Mouse (Mus musculus): ENCODE data around the gene Ugdh. TPM values are rescaled to one million over a fixed set of nuclear protein-coding genes. Genes with fewer than 3 reads are reported as not detected.
A peak's percentile ranks its signal among the peaks of the same experiment; 100 is the strongest.

Ugdh gene
- polyA plus RNA-seq, 1 experiment from 2014 or later: 93.6 TPM

DNA sequence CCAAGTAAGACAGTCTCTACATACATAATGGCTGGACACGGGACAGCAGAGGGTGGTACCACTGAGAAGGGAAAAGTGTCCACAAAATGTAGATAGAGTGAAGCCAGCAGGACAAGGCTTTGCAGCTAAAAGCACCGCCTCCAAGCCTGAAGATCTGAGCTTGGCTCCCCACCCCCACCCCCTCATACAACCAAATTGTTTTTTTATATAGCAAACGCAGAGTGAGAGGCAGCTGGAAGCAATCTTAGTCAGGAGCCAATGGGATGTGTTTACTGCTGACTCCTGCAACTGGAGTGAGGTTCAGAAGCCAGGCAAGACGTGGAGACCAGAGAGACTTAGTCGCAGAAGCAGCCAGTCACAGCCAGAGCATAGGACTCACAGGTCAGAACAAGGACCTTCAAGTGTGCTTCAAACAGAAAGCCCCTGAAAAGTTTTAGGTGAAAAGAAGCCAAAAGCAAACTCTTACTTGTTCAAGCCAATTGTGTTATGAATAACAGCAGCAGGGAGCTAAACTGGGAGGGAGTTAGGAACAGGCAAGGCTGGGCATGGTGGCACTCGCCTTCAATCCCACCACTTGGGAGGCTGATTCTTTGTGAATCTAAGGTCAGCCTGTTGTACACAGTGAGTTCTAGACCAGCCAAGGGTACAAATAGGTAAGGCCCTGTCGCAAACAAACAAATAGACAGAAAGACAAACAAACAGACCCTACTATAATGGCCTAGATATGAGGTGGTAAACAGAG is 21.5 kb upstream of the Ugdh start:
- H3K36me3 ChIP-seq: peaks cover 25% of the 10 kb centered on the region
- no peak overlapping the region for H3K4me2 ChIP-seq (replicated peaks)
- no peak for ATAC-seq (ENCODE audit: low FRiP score)
- H3K4me1 ChIP-seq: no peaks in the 10 kb centered on the region
- no peaks in the 10 kb centered on the region for H3K9me3 ChIP-seq (replicated peaks)
- H3K27me3 ChIP-seq: no peaks in the 10 kb centered on the region
- H3K27ac ChIP-seq: no peak overlapping the region
- 65% methylated on average over 7 of the region's 7 CpGs for WGBS
- no peak overlapping the region for H3K9ac ChIP-seq
- no peak overlapping the region for H3K4me3 ChIP-seq

GRCm38 (mm10) chr5:65454771-65455170 is 19.0 kb upstream of the Ugdh start:
- H3K27me3 ChIP-seq: no peaks in the 10 kb centered on the region
- ATAC-seq (ENCODE audit: low FRiP score): no peak
- H3K36me3 ChIP-seq: peaks cover 26% of the 10 kb centered on the region
- no peak overlapping the region for H3K27ac ChIP-seq
- H3K4me2 ChIP-seq (replicated peaks): no peak overlapping the region
- WGBS: 77% methylated on average over 5 of the region's 5 CpGs
- H3K4me3 ChIP-seq: no peak overlapping the region
- no peaks in the 10 kb centered on the region for H3K4me1 ChIP-seq
- H3K9ac ChIP-seq: no peak overlapping the region
- no peaks in the 10 kb centered on the region for H3K9me3 ChIP-seq (replicated peaks)

GRCm38 (mm10) chr5:65448941-65449340 is 13.2 kb upstream of the Ugdh start:
- Histone ChIP-seq H3K4me1 (no peaks in the 10 kb centered on the region), H3K9ac (no peak overlapping the region), H3K27me3 (no peaks in the 10 kb centered on the region), H3K27ac (no peak overlapping the region), H3K4me3 (no peak overlapping the region), H3K36me3 (peaks cover 23% of the 10 kb centered on the region), H3K9me3 (replicated peaks) (no peaks in the 10 kb centered on the region), H3K4me2 (replicated peaks) (no peak overlapping the region)
- WGBS: 79% methylated on average over 4 of the region's 4 CpGs
- ATAC-seq (ENCODE audit: low FRiP score): no peak

DNA sequence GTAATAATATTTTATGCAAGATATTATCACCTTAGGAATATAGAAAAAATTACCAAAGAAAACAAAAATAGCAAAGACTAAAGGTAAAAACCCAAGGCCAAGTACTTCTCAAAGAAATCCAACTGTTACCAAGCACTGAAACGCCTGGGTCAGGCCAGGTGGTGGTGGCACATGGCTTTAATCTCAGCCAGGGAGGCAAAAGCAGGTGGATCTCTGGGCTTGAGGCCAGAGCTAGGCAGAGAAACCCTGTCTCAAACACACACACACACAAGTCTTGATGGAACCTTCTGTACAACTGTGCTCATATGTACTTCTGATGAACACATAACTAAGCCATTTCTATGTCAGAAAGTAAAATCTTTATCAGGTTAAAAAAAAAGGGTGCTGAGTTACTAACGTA is 12.1 kb upstream of the Ugdh start:
- 77% methylated on average over 2 of the region's 2 CpGs for WGBS
- Histone ChIP-seq H3K27ac (no peak overlapping the region), H3K27me3 (no peaks in the 10 kb centered on the region), H3K4me2 (replicated peaks) (no peak overlapping the region), H3K9ac (no peak overlapping the region), H3K4me3 (no peak overlapping the region), H3K9me3 (replicated peaks) (no peaks in the 10 kb centered on the region), H3K36me3 (peaks cover 23% of the 10 kb centered on the region), H3K4me1 (no peaks in the 10 kb centered on the region)
- ATAC-seq (ENCODE audit: low FRiP score): no peak

GRCm38 (mm10) chr5:65446756-65447155 is 11.0 kb upstream of the Ugdh start:
- no peak for ATAC-seq (ENCODE audit: low FRiP score)
- Histone ChIP-seq H3K4me3 (no peak overlapping the region), H3K27me3 (no peaks in the 10 kb centered on the region), H3K9me3 (replicated peaks) (no peaks in the 10 kb centered on the region), H3K9ac (no peak overlapping the region), H3K27ac (no peak overlapping the region), H3K36me3 (peaks cover 18% of the 10 kb centered on the region), H3K4me1 (no peaks in the 10 kb centered on the region), H3K4me2 (replicated peaks) (no peak overlapping the region)
- WGBS: 85% methylated on average over 2 of the region's 2 CpGs

GRCm38 (mm10) chr5:65444981-65445380 is 9.2 kb upstream of the Ugdh start:
- Histone ChIP-seq H3K4me1 (no peaks in the 10 kb centered on the region), H3K27me3 (no peaks in the 10 kb centered on the region), H3K9me3 (replicated peaks) (no peaks in the 10 kb centered on the region), H3K4me3 (no peak overlapping the region), H3K9ac (no peak overlapping the region), H3K36me3 (peaks cover 12% of the 10 kb centered on the region), H3K27ac (no peak overlapping the region), H3K4me2 (replicated peaks) (no peak overlapping the region)
- no peak for ATAC-seq (ENCODE audit: low FRiP score)
- 62% methylated on average over 5 of the region's 6 CpGs for WGBS

GRCm38 (mm10) chr5:65438041-65438440 is 2.3 kb upstream of the Ugdh start:
- no peak overlapping the region for H3K4me3 ChIP-seq
- ATAC-seq (ENCODE audit: low FRiP score): no peak
- no peak overlapping the region for H3K27ac ChIP-seq
- no peak overlapping the region for H3K4me2 ChIP-seq (replicated peaks)
- H3K9ac ChIP-seq: no peak overlapping the region
- no peaks in the 10 kb centered on the region for H3K9me3 ChIP-seq (replicated peaks)
- peaks cover 13% of the 10 kb centered on the region; the same call in 1 of the 2 replicates for H3K4me1 ChIP-seq
- no peaks in the 10 kb centered on the region for H3K36me3 ChIP-seq
- H3K27me3 ChIP-seq: no peaks in the 10 kb centered on the region

DNA sequence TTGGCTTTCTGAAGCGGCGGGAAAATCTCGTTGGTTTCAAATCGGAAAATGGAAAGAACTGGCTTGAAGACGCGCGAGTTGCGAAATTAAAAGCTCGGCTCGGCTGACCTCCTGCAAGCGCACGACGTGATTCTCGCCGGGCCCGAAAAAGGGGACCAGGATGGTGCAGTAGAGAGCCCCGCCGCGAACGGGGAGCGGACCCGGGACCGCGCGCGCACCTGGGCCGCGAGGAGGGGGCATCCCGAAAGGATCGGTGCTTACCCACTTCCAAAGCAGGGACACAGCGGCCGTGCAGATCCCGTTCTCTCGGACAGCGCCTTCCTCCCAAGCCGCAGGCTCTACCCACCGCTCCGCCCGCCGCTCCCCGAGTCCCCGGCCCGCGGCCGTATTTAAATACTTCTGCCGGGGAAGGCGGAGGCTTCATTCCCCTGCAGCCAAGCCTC is 365 bp downstream of the Ugdh start:
- peak; percentile 84 for ATAC-seq (ENCODE audit: low FRiP score)
- no peaks in the 10 kb centered on the region for H3K27me3 ChIP-seq
- no peaks in the 10 kb centered on the region for H3K9me3 ChIP-seq (replicated peaks)
- WGBS: 0% methylated on average over 42 of the region's 47 CpGs
- peak overlapping the region; percentile 89 for H3K9ac ChIP-seq
- H3K36me3 ChIP-seq: peaks cover under 1% of the 10 kb centered on the region; the same call in 1 of the 2 replicates
- H3K4me2 ChIP-seq (replicated peaks): peak overlapping the region; percentile 67
- H3K27ac ChIP-seq: peak overlapping the region; percentile 72
- H3K4me1 ChIP-seq: peaks cover 13% of the 10 kb centered on the region; the same call in 1 of the 2 replicates
- H3K4me3 ChIP-seq: peak overlapping the region; percentile 78

DNA sequence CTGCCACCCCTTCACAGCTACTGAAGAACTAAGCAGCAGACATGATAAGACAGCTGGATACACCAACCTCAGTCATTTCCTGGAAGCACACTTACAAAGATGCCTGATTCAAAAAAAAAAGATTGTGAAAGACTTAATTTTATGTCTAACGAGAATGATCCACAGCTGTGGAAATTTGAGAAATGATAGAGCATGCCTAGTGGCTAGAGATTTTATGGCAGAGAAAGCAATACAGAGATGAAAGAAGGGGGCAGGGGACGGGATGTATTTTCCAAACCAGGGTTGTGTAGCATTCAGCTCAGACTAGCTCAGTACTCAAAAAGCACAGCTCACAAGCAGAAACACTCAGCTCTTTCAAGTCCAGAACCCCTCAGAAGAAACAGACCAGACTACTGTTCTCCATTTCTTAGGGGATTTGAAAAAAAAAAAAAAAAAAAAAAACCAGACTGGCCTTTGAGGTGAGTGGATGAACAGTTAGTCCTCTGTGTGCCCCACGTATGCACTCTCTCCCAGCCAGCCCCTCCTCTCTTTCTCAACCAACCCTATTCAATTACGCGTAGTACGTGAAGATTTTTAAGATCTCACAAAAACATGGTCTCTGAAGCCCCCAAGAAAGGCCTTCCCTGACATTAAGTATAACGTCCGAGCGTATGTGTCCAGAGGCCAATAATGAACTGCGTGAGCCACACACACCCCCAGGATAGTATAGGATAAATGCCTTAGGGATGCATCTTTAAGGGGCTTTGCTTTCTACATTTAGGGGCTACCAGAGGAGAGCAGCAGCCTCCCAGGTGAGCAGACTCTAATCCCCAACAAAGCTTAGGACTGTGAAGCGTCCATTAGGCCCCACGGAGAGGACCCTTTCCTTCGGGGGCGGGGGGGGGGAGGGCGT is 1.0 kb downstream of the Ugdh start:
- Histone ChIP-seq H3K9me3 (replicated peaks) (no peaks in the 10 kb centered on the region), H3K27me3 (no peaks in the 10 kb centered on the region), H3K4me1 (peaks cover 13% of the 10 kb centered on the region; the same call in 1 of the 2 replicates), H3K36me3 (peaks cover 4% of the 10 kb centered on the region; the same call in 1 of the 2 replicates), H3K4me3 (peak overlapping the region; percentile 78), H3K4me2 (replicated peaks) (peak overlapping the region; percentile 67), H3K27ac (peak overlapping the region; percentile 72), H3K9ac (peak overlapping the region; percentile 89)
- WGBS: 5% methylated on average over 15 of the region's 15 CpGs
- ATAC-seq (ENCODE audit: low FRiP score): no peak

DNA sequence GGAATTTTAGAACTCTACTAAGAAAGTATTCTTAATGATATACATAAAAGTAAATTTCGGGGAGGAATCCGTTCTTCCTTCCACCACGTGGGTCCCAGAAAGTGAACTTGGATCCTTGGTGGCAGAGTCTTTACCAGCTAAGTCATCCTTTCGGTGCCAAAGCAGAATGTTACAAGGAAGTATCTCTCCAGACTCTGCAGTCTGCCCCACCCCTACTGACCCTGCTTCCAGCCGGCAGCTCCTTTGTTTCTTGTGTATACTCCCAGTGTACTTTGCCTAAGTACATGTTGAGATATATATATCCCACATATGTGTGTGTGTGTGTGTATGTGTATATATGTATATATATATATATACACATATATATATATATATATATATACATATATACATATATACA is 6.3 kb downstream of the Ugdh start:
- H3K4me1 ChIP-seq: peaks cover 5% of the 10 kb centered on the region; the same call in 1 of the 2 replicates
- 89% methylated on average over 5 of the region's 5 CpGs for WGBS
- H3K27me3 ChIP-seq: no peaks in the 10 kb centered on the region
- H3K9me3 ChIP-seq (replicated peaks): no peaks in the 10 kb centered on the region
- H3K4me3 ChIP-seq: no peak overlapping the region
- no peak for ATAC-seq (ENCODE audit: low FRiP score)
- H3K27ac ChIP-seq: no peak overlapping the region
- no peak overlapping the region for H3K4me2 ChIP-seq (replicated peaks)
- no peak overlapping the region for H3K9ac ChIP-seq
- H3K36me3 ChIP-seq: peaks cover 20% of the 10 kb centered on the region

- H3K4me3 ChIP-seq: no peak overlapping the region
- H3K9me3 ChIP-seq (replicated peaks): no peaks in the 10 kb centered on the region
- H3K4me2 ChIP-seq (replicated peaks): no peak overlapping the region
- no peaks in the 10 kb centered on the region for H3K27me3 ChIP-seq
- 54% methylated on average over 4 of the region's 4 CpGs for WGBS
- H3K9ac ChIP-seq: no peak overlapping the region
- peaks cover 28% of the 10 kb centered on the region for H3K36me3 ChIP-seq
- H3K27ac ChIP-seq: no peak overlapping the region
- ATAC-seq (ENCODE audit: low FRiP score): no peak
- 0 out of 2 replicates have a peak, but pooled peaks cover under 1% of the 10 kb centered on the region for H3K4me1 ChIP-seq
Observed at GRCm38 (mm10) chr5:65428321-65428720, 7.4 kb downstream of the Ugdh start.

DNA sequence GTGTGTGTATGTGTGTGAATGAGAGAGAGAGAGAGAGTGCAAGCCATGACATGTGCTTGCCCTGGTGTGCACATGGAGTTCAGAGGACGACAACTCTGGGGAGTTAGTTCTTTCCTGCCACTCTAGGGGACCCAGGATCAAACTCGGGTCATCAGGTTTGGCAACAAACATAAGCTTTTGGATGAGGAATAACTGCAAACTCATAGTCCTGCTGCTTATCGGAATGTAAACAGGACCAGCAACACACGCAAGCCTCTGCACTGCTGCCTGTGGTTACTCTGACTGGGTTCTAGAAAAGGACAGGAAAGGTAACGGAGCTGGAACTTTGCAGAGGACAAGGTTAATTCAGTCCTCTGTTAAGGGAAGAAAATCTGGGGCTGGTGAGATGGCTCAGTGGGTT is 10.5 kb downstream of the Ugdh start:
- Histone ChIP-seq H3K9me3 (replicated peaks) (no peaks in the 10 kb centered on the region), H3K36me3 (peaks cover 54% of the 10 kb centered on the region), H3K27ac (no peak overlapping the region), H3K9ac (no peak overlapping the region), H3K27me3 (no peaks in the 10 kb centered on the region), H3K4me2 (replicated peaks) (no peak overlapping the region), H3K4me1 (no peaks in the 10 kb centered on the region), H3K4me3 (no peak overlapping the region)
- WGBS: 96% methylated on average over 5 of the region's 5 CpGs
- ATAC-seq (ENCODE audit: low FRiP score): no peak
